Mouse (Mus musculus): ENCODE measurements around the gene Armh3.

DNA sequence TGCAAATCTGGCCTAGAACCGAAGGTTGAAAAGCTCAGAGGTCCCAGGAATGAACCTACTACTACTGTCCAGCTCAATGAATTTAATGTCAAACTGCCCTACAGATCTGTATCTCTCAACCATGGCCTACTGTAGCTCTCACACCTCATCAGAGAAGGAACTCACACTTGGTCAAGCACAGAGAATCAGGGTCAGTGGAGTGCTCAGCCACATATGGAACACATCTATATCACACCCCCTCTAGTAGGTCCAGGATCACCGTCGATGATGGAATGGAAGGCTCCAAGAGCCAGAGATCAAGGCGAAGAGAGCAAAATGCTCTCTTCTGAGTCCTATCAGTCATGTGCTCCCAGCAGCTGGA is 150.6 kb downstream of the Armh3 start:
- TF ChIP-seq GATA1 (IDR thresholded peaks at IDR 0.05; ENCODE audit: borderline replicate concordance, low read length) (no peak), FLI1 (IDR thresholded peaks at IDR 0.05; ENCODE audit: low read length) (no peak)

All from megakaryocyte, embryonic 14.5 days (primary cell).